In the genomic region with DNA sequence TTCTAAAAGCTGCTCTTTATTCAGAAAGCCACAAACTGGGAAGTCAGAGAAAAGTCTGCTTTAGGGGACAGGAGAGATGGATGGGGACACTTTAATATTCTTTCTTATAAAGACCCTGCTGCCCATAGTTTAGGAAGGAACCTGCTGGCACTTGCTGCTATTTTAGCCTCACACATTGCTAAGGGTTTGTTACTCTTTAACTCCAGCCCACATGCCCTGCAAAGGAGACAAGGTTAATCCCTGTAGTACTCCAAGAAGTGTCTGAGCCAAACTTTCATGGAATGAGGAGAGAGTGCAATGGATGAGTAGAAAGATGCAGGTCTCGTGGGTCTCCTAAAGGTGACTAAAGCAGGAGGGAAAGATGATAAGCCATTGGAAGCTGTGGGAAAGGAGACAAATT, we compare ENCODE assay signal across 29 mouse cellular contexts. TPM values are rescaled to one million over a fixed set of nuclear protein-coding genes. Genes with fewer than 3 reads are reported as not detected.
DNase-seq lines count a peak whose midpoint lies in the region; ATAC-seq lines count a peak whose summit lies in the region.
"Had no signal": no experiment of that assay in that cellular context is flagged by ENCODE, and none has a peak within 500 bp of the region (broad histone marks: within the 10 kb centered on the region; RNA-seq: fewer than 3 reads in every experiment).

No protein-coding gene starts in this region.

- no peaks in the 10 kb centered on the region for H3K27me3 ChIP-seq in kidney, embryonic 16.5 days (ENCODE audit: insufficient read depth, low read length)
- H3K27me3 ChIP-seq in kidney, embryonic 14.5 days (ENCODE audit: control insufficient read depth, insufficient read depth, low read length) = no peaks in the 10 kb centered on the region
- no peaks in the 10 kb centered on the region for H3K27me3 ChIP-seq in midbrain, embryonic 10.5 days (ENCODE audit: low read depth, poor library complexity, severe bottlenecking)
- H3K27me3 ChIP-seq: embryonic facial prominence, embryonic 13.5 days; forebrain, embryonic 13.5 days; heart, embryonic 12.5 days; heart, embryonic 15.5 days; hindbrain, embryonic 13.5 days had no signal

- H3K36me3 ChIP-seq in kidney, embryonic 16.5 days (ENCODE audit: insufficient read depth, low read length) = no peaks in the 10 kb centered on the region
- no peaks in the 10 kb centered on the region for H3K36me3 ChIP-seq in kidney, embryonic 14.5 days (ENCODE audit: control insufficient read depth, insufficient read depth, low read length)
- H3K36me3 ChIP-seq in midbrain, embryonic 10.5 days = no peaks in the 10 kb centered on the region
- H3K36me3 ChIP-seq: embryonic facial prominence, embryonic 10.5 days; embryonic facial prominence, embryonic 13.5 days; heart, embryonic 12.5 days; heart, embryonic 15.5 days; hindbrain, embryonic 10.5 days; hindbrain, embryonic 13.5 days had no signal

- no peak overlapping the region for H3K4me3 ChIP-seq in kidney, embryonic 16.5 days (ENCODE audit: low read length)
- H3K4me3 ChIP-seq in kidney, embryonic 14.5 days (ENCODE audit: low read length) = no peak overlapping the region
- H3K4me3 ChIP-seq in midbrain, embryonic 10.5 days = no peak overlapping the region
- H3K4me3 ChIP-seq: embryonic facial prominence, embryonic 10.5 days; embryonic facial prominence, embryonic 13.5 days; erythroblast, embryonic 14.5 days; forebrain, embryonic 13.5 days; gastrocnemius, adult 2 months; heart, embryonic 12.5 days; heart, embryonic 15.5 days; hindbrain, embryonic 10.5 days; hindbrain, embryonic 13.5 days had no signal

- no peak overlapping the region for H3K9ac ChIP-seq in kidney, embryonic 16.5 days (replicated peaks; ENCODE audit: low read length)
- H3K9ac ChIP-seq in kidney, embryonic 14.5 days (ENCODE audit: low read depth, low read length) = no peak overlapping the region
- H3K9ac ChIP-seq: embryonic facial prominence, embryonic 13.5 days; forebrain, embryonic 13.5 days; heart, embryonic 12.5 days; heart, embryonic 15.5 days; hindbrain, embryonic 13.5 days had no signal

- no peaks in the 10 kb centered on the region for H3K4me1 ChIP-seq in kidney, embryonic 16.5 days (ENCODE audit: insufficient read depth, low read length)
- no peaks in the 10 kb centered on the region for H3K4me1 ChIP-seq in kidney, embryonic 14.5 days (ENCODE audit: control insufficient read depth, insufficient read depth, low read length)
- no peaks in the 10 kb centered on the region for H3K4me1 ChIP-seq in midbrain, embryonic 10.5 days
- H3K4me1 ChIP-seq: embryonic facial prominence, embryonic 10.5 days; embryonic facial prominence, embryonic 13.5 days; forebrain, embryonic 13.5 days; heart, embryonic 15.5 days; hindbrain, embryonic 10.5 days; hindbrain, embryonic 13.5 days had no signal

- H3K27ac ChIP-seq in kidney, embryonic 16.5 days (ENCODE audit: low read length) = no peak overlapping the region
- no peak overlapping the region for H3K27ac ChIP-seq in kidney, embryonic 14.5 days (ENCODE audit: low read depth, low read length)
- H3K27ac ChIP-seq in midbrain, embryonic 10.5 days (replicated peaks) = no peak overlapping the region
- H3K27ac ChIP-seq: embryonic facial prominence, embryonic 10.5 days; embryonic facial prominence, embryonic 13.5 days; forebrain, embryonic 13.5 days; gastrocnemius, adult 2 months; heart, embryonic 15.5 days; hindbrain, embryonic 10.5 days; hindbrain, embryonic 13.5 days had no signal

- ATAC-seq in kidney, embryonic 16.5 days (ENCODE audit: low FRiP score, low TSS enrichment) = no peak
- ATAC-seq in kidney, embryonic 14.5 days (ENCODE audit: low FRiP score, low TSS enrichment) = no peak
- ATAC-seq: activated CD4-positive, CD25-positive, alpha-beta regulatory T cell, adult 4 months; forebrain, embryonic 13.5 days; forebrain, embryonic 16.5 days had no signal

- 82% methylated on average over 1 of the region's 1 CpGs for WGBS in kidney, embryonic 16.5 days
- whole genome bisulfite sequencing in kidney, embryonic 14.5 days = 65% methylated on average over 1 of the region's 1 CpGs
- 84% methylated on average over 1 of the region's 1 CpGs for WGBS in midbrain, embryonic 10.5 days

- no peaks in the 10 kb centered on the region for H3K9me3 ChIP-seq in kidney, embryonic 16.5 days (ENCODE audit: low read length)
- H3K9me3 ChIP-seq in kidney, embryonic 14.5 days (ENCODE audit: control insufficient read depth, low read length) = no peaks in the 10 kb centered on the region
- no peaks in the 10 kb centered on the region for H3K9me3 ChIP-seq in midbrain, embryonic 10.5 days (replicated peaks)
- H3K9me3 ChIP-seq: embryonic facial prominence, embryonic 10.5 days; embryonic facial prominence, embryonic 13.5 days; forebrain, embryonic 13.5 days; heart, embryonic 12.5 days; heart, embryonic 15.5 days; hindbrain, embryonic 10.5 days; hindbrain, embryonic 13.5 days had no signal

- peak; percentile 69 for DNase-seq in kidney, adult 11 months
- peak; percentile 55 to 75 for DNase-seq in kidney, adult 8-10 months
- peak; percentile 34 to 66 for DNase-seq in kidney, postnatal 36 days
- DNase-seq in midbrain, embryonic 10.5 days (ENCODE audit: low spot score) = no peak
- DNase-seq in gastrocnemius, postnatal 4 days (ENCODE audit: low spot score in 2 of 2) = no peak
- DNase-seq: adrenal gland, adult 8-10 months; adrenal gland, postnatal 25 days; cerebellum, adult 11-12 months; cerebellum, adult 8-10 months; cerebellum, postnatal 10 days; cerebellum, postnatal 36 days; embryo, embryonic 11 days; gastrocnemius, adult 2 months; gastrocnemius, postnatal 14 days; heart, adult 18-20 months; heart, postnatal 10 days; heart, postnatal 36 days had no signal

- H3K4me2 ChIP-seq in kidney, embryonic 16.5 days (replicated peaks; ENCODE audit: low read depth, low read length) = no peak overlapping the region
- no peak overlapping the region for H3K4me2 ChIP-seq in kidney, embryonic 14.5 days (replicated peaks; ENCODE audit: low read depth, low read length)
- H3K4me2 ChIP-seq: embryonic facial prominence, embryonic 13.5 days; forebrain, embryonic 13.5 days; heart, embryonic 12.5 days; heart, embryonic 15.5 days; hindbrain, embryonic 13.5 days had no signal

RNA-seq across cellular contexts. Expression of a gene that starts 44.7 kb away (rescaled TPM):
- 7.0 and 7.9 TPM in 2 replicates for polyA plus RNA-seq in kidney, embryonic 16.5 days (2015; fragmentation: Nextera tagmentation; extraction: Ambion mirVana)
- 1.2 and 1.3 TPM in 2 replicates for polyA plus RNA-seq in kidney, embryonic 14.5 days (2014; fragmentation: Nextera tagmentation; extraction: Ambion mirVana)
- polyA plus RNA-seq in midbrain, embryonic 10.5 days (2016; fragmentation: Nextera tagmentation; extraction: Ambion mirVana) = 0.54 and 0.66 TPM in 2 replicates
- total RNA-seq in gastrocnemius, postnatal 4 days (2021) = under 1 TPM; 0.65 to 0.69 TPM
- polyA plus RNA-seq: activated CD4-positive, CD25-positive, alpha-beta regulatory T cell, adult 4 months; erythroblast, embryonic 14.5 days had no signal

Comparison
In these comparisons a context has a peak if more than half of its experiments do, and no peak if none do; other contexts are left out.
1. DNase-seq: peak in kidney, adult 11 months (single experiment), kidney, adult 8-10 months (2 of 2) and kidney, postnatal 36 days (2 of 2); none in midbrain, embryonic 10.5 days (single experiment) and gastrocnemius, postnatal 4 days (0 of 2).